Mouse (Mus musculus) kidney, embryonic 16.5 days (tissue): ENCODE data around the gene 4930522L14Rik. TPM values are rescaled to one million over a fixed set of nuclear protein-coding genes. Genes with fewer than 3 reads are reported as not detected.
"Not testable (repeated sequence)": the region's sequence is repeated elsewhere in the genome, so short reads cannot be mapped to it uniquely, and the experiment has no call there.

Experiments used
- ATAC-seq: fragments of 200-750 bp; cut with Nextera tagmentation; 2 replicates; pipeline ENCODE4 v1.8.0; 2017; ENCODE audit warnings: moderate TSS enrichment; ENCODE audit not compliant: low FRiP score, low TSS enrichment
- H3K27ac ChIP-seq: fragments of 300-500 bp; sonication (generic); 2 replicates; pipeline ENCODE4 v1.5.1; 2014; ENCODE audit warnings: low read length
- H3K27me3 ChIP-seq: fragments of 300-500 bp; sonication (generic); 2 replicates; pipeline ENCODE4 v1.6.1; 2014; ENCODE audit warnings: low read length, control low read depth, mixed read lengths; ENCODE audit not compliant: insufficient read depth
- H3K36me3 ChIP-seq: fragments of 300-500 bp; sonication (generic); 2 replicates; pipeline ENCODE4 v1.6.1; 2014; ENCODE audit warnings: low read length, control low read depth, mixed read lengths; ENCODE audit not compliant: insufficient read depth
- H3K4me1 ChIP-seq: fragments of 300-500 bp; sonication (generic); 2 replicates; pipeline ENCODE4 v1.6.1; 2014; ENCODE audit warnings: low read length, control low read depth, mixed read lengths; ENCODE audit not compliant: insufficient read depth
- H3K4me2 ChIP-seq: fragments of 300-500 bp; sonication (generic); replicated peaks from 2 replicates; pipeline ENCODE4 v1.6.1; 2014; ENCODE audit warnings: low read depth, low read length
- H3K4me3 ChIP-seq: fragments of 300-500 bp; sonication (generic); 2 replicates; pipeline ENCODE4 v1.5.1; 2014; ENCODE audit warnings: mild to moderate bottlenecking, low read length
- H3K9ac ChIP-seq: fragments of 300-500 bp; sonication (generic); replicated peaks from 2 replicates; pipeline ENCODE4 v1.6.1; 2014; ENCODE audit warnings: low read length
- H3K9me3 ChIP-seq: fragments of 300-500 bp; sonication (generic); 2 replicates; pipeline ENCODE4 v1.6.1; 2016; ENCODE audit warnings: low read length, control low read depth
- WGBS: fragments of 180-500 bp; shearing (Covaris S2); extraction: QIAGEN DNeasy Blood & Tissue Kit; methylation state at CpG from one replicate; pipeline ENCODE4 v1.1.7; 2014; 5-methylcytosine and 5-hydroxymethylcytosine counted together
- polyA plus RNA-seq: library from polyadenylated mRNA; unstranded; fragments of >200 nt; fragmentation: Nextera tagmentation; extraction: Ambion mirVana; gene quantifications from 2 replicates; pipeline ENCODE4 v1.2.1, GENCODE M21; 2015

Gene 4930522L14Rik
- polyA plus RNA-seq, 1 experiment from 2014 or later: 12.8 TPM

- not testable (repeated sequence) for H3K4me1 ChIP-seq, H3K27me3 ChIP-seq, H3K36me3 ChIP-seq, H3K9me3 ChIP-seq
- ATAC-seq: peak; percentile 99
- peak within 1 kb of the TSS; percentile 86 for H3K9ac ChIP-seq
- 0% methylated on average over 26 of the region's 26 CpGs for WGBS
- peak within 1 kb of the TSS; percentile 71 for H3K4me3 ChIP-seq
- peak within 1 kb of the TSS; percentile 63 for H3K4me2 ChIP-seq
- H3K27ac ChIP-seq: peak within 1 kb of the TSS; percentile 91
Measured at GRCm38 (mm10) chr5:109690537-109691201, 61.0 kb downstream of the 4930522L14Rik start, which contains the start of gene 5430403G16Rik. TSS of gene 5430403G16Rik (minus strand) at chr5:109691041.

Other genes with a start within 250 kb of the 4930522L14Rik start
- gene Crlf2, start 192.9 kb downstream of the 4930522L14Rik start, polyA plus RNA-seq: 11.9 and 14.5 TPM in 2 replicates
- 3.5 and 3.6 TPM in 2 replicates for gene 5430403G16Rik, start 60.8 kb downstream of the 4930522L14Rik start, polyA plus RNA-seq
- gene Gm15446, start 171.5 kb upstream of the 4930522L14Rik start, polyA plus RNA-seq: 0.72 and 0.76 TPM in 2 replicates
- gene Zfp932, start 244.6 kb upstream of the 4930522L14Rik start, polyA plus RNA-seq: 19.8 and 24.0 TPM in 2 replicates